Mouse (Mus musculus) mesoderm, embryonic 11.5 days (tissue): ENCODE measurements around the gene Idh2.
A peak's percentile ranks its signal among the peaks of the same experiment; 100 is the strongest.
"Not testable (repeated sequence)": the region's sequence is repeated elsewhere in the genome, so short reads cannot be mapped to it uniquely, and the experiment has no call there.

Experiments
- DNase-seq: peaks from one replicate; pipeline ENCODE4 v3.0.0-alpha.2; 2012; ENCODE audit warnings: low read depth, low spot score

Idh2 gene

GRCm38 (mm10) chr7:80060012-80060778 lies 55.0 kb downstream of the Idh2 start:
- no peak for DNase-seq

GRCm38 (mm10) chr7:80059064-80059838 lies 55.9 kb downstream of the Idh2 start:
- DNase-seq: no peak

GRCm38 (mm10) chr7:80058405-80059063 lies 56.7 kb downstream of the Idh2 start:
- DNase-seq: no peak

- peak; percentile 65 for DNase-seq
These were observed 57.4 kb downstream of the Idh2 start for GRCm38 (mm10) chr7:80057781-80058180.

GRCm38 (mm10) chr7:80057002-80057691 lies 58.0 kb downstream of the Idh2 start:
- no peak for DNase-seq

- no peak for DNase-seq
These were observed 59.4 kb downstream of the Idh2 start for GRCm38 (mm10) chr7:80055781-80056180.

- DNase-seq: no peak
These were observed 62.0 kb downstream of the Idh2 start for GRCm38 (mm10) chr7:80053147-80053546.

GRCm38 (mm10) chr7:80052261-80052660 lies 62.9 kb downstream of the Idh2 start:
- DNase-seq: no peak

GRCm38 (mm10) chr7:80051835-80052234 lies 63.4 kb downstream of the Idh2 start:
- no peak for DNase-seq

GRCm38 (mm10) chr7:80050382-80050781 lies 64.8 kb downstream of the Idh2 start:
- DNase-seq: not testable (repeated sequence)

- DNase-seq: no peak
These were observed 65.4 kb downstream of the Idh2 start for GRCm38 (mm10) chr7:80049746-80050145.

- DNase-seq: no peak
These were observed 68.2 kb downstream of the Idh2 start for GRCm38 (mm10) chr7:80047041-80047440.
